Mouse (Mus musculus) megakaryocyte, embryonic 14.5 days (primary cell): ENCODE results near the gene Hmgb1. TPM values are rescaled to one million over a fixed set of nuclear protein-coding genes. Genes with fewer than 3 reads are reported as not detected.
"Not testable (repeated sequence)": the region's sequence is repeated elsewhere in the genome, so short reads cannot be mapped to it uniquely, and the experiment has no call there.

ENCODE experiments used
- H3K27me3 ChIP-seq: replicated peaks from 2 replicates; pipeline ENCODE3; 2012; ENCODE audit warnings: inconsistent platforms
- H3K36me3 ChIP-seq: replicated peaks from 2 replicates; pipeline ENCODE3; 2012; ENCODE audit warnings: low read length, inconsistent platforms, mixed read lengths
- H3K4me1 ChIP-seq: 2 replicates; pipeline ENCODE4 v1.6.1; 2012; ENCODE audit warnings: inconsistent platforms
- H3K4me3 ChIP-seq: replicated peaks from 2 replicates; pipeline ENCODE3; 2012; ENCODE audit warnings: moderate library complexity, mild to moderate bottlenecking, inconsistent platforms
- H3K9me3 ChIP-seq: 2 replicates; pipeline ENCODE4 v1.6.1; 2012; ENCODE audit warnings: inconsistent platforms
- FLI1 ChIP-seq: IDR thresholded peaks from 2 replicates; pipeline ENCODE4 v1.6.1; 2012; ENCODE audit warnings: low read length, inconsistent platforms, mixed read lengths
- GATA1 ChIP-seq: IDR thresholded peaks from 3 replicates; pipeline ENCODE4 v1.6.1; 2012; ENCODE audit warnings: mixed read lengths, low read length, inconsistent platforms, borderline replicate concordance
- polyA plus RNA-seq: library from polyadenylated mRNA; stranded (reverse); fragments of >175 nt; gene quantifications from 2 replicates; pipeline ENCODE4 v1.2.3, GENCODE M21; 2012; ENCODE audit warnings: low replicate concordance; ENCODE audit not compliant: insufficient read depth

Gene Hmgb1
- polyA plus RNA-seq, 1 experiment: 484 TPM

- Histone ChIP-seq H3K4me1 (0 out of 2 replicates have a peak, but pooled peaks cover 3% of the 10 kb centered on the region), H3K27me3 (peaks cover 7% of the 10 kb centered on the region), H3K36me3 (peaks cover 2% of the 10 kb centered on the region), H3K9me3 (peaks cover 25% of the 10 kb centered on the region), H3K4me3 (no peak overlapping the region)
- TF ChIP-seq GATA1: no peak
- no peak for TF ChIP-seq FLI1
These were observed 31.5 kb downstream of the Hmgb1 start for GRCm38 (mm10) chr5:149152774-149153155.

- TF ChIP-seq FLI1: no peak
- no peak for TF ChIP-seq GATA1
- H3K4me1 ChIP-seq: peaks cover 8% of the 10 kb centered on the region; the same call in 1 of the 2 replicates
- H3K9me3 ChIP-seq: peaks cover 25% of the 10 kb centered on the region
- peaks cover 2% of the 10 kb centered on the region for H3K36me3 ChIP-seq
- peaks cover 7% of the 10 kb centered on the region for H3K27me3 ChIP-seq
- H3K4me3 ChIP-seq: no peak overlapping the region
These were observed 32.1 kb downstream of the Hmgb1 start for GRCm38 (mm10) chr5:149152063-149152773.

GRCm38 (mm10) chr5:149150882-149151281 is 33.4 kb downstream of the Hmgb1 start:
- H3K36me3 ChIP-seq: peaks cover 2% of the 10 kb centered on the region
- peaks cover 25% of the 10 kb centered on the region for H3K9me3 ChIP-seq
- no peak for TF ChIP-seq GATA1
- no peak for TF ChIP-seq FLI1
- H3K27me3 ChIP-seq: peaks cover 3% of the 10 kb centered on the region
- peaks cover 8% of the 10 kb centered on the region for H3K4me1 ChIP-seq
- H3K4me3 ChIP-seq: no peak overlapping the region

GRCm38 (mm10) chr5:149147386-149148000 is 36.8 kb downstream of the Hmgb1 start:
- Histone ChIP-seq H3K4me3 (no peak overlapping the region), H3K27me3 (peaks cover 4% of the 10 kb centered on the region), H3K36me3 (no peaks in the 10 kb centered on the region), H3K9me3 (peaks cover 25% of the 10 kb centered on the region), H3K4me1 (peaks cover 8% of the 10 kb centered on the region)
- TF ChIP-seq FLI1: no peak
- no peak for TF ChIP-seq GATA1

- TF ChIP-seq GATA1 (no peak), FLI1 (no peak)
- Histone ChIP-seq H3K27me3 (peaks cover 4% of the 10 kb centered on the region), H3K4me3 (no peak overlapping the region), H3K9me3 (peaks cover 24% of the 10 kb centered on the region), H3K4me1 (peaks cover 4% of the 10 kb centered on the region), H3K36me3 (no peaks in the 10 kb centered on the region)
These were observed 37.6 kb downstream of the Hmgb1 start for GRCm38 (mm10) chr5:149146691-149147090.

GRCm38 (mm10) chr5:149143766-149144375 is 40.4 kb downstream of the Hmgb1 start:
- Histone ChIP-seq H3K27me3 (peaks cover 3% of the 10 kb centered on the region), H3K4me3 (no peak overlapping the region), H3K4me1 (peaks cover 4% of the 10 kb centered on the region), H3K9me3 (peaks cover 5% of the 10 kb centered on the region; the same call in 1 of the 2 replicates), H3K36me3 (no peaks in the 10 kb centered on the region)
- TF ChIP-seq FLI1: no peak
- TF ChIP-seq GATA1: no peak

- peaks cover 10% of the 10 kb centered on the region for H3K4me1 ChIP-seq
- H3K9me3 ChIP-seq, H3K4me3 ChIP-seq, H3K27me3 ChIP-seq, H3K36me3 ChIP-seq: not testable (repeated sequence)
These were observed 43.1 kb downstream of the Hmgb1 start for GRCm38 (mm10) chr5:149141155-149141554.

- Histone ChIP-seq H3K27me3 (peaks cover 3% of the 10 kb centered on the region), H3K9me3 (no peaks in the 10 kb centered on the region), H3K36me3 (no peaks in the 10 kb centered on the region), H3K4me1 (peaks cover 15% of the 10 kb centered on the region), H3K4me3 (no peak overlapping the region)
- TF ChIP-seq FLI1 (no peak), GATA1 (no peak)
These were observed 44.0 kb downstream of the Hmgb1 start for GRCm38 (mm10) chr5:149140336-149140735.

GRCm38 (mm10) chr5:149138087-149138486 is 46.2 kb downstream of the Hmgb1 start:
- not testable (repeated sequence) for H3K36me3 ChIP-seq, H3K9me3 ChIP-seq, H3K27me3 ChIP-seq, H3K4me3 ChIP-seq
- peaks cover 21% of the 10 kb centered on the region for H3K4me1 ChIP-seq

GRCm38 (mm10) chr5:149137447-149137846 is 46.8 kb downstream of the Hmgb1 start:
- no peaks in the 10 kb centered on the region for H3K9me3 ChIP-seq
- no peak for TF ChIP-seq FLI1
- no peak for TF ChIP-seq GATA1
- peaks cover 2% of the 10 kb centered on the region for H3K27me3 ChIP-seq
- no peak overlapping the region for H3K4me3 ChIP-seq
- H3K4me1 ChIP-seq: peaks cover 21% of the 10 kb centered on the region
- no peaks in the 10 kb centered on the region for H3K36me3 ChIP-seq
